Mouse (Mus musculus) embryonic stem cell, embryonic (primary cell): ENCODE measurements at regions not wholly inside any gene's neighbourhood (a gene's known extent, or its start where the extent isn't known, plus 50 kb on each side); places are given as distances from the start of the nearest gene placed in this dataset.

ENCODE experiments used
- CTCF ChIA-PET, 4 experiments: fragments of 300-600 bp in 2 of 4; fragments of 350-600 bp in 2 of 4; sonication (Branson Sonifier 250); formaldehyde crosslinking; loops; one replicate each; lab custom pipeline; 2022; ENCODE audit warnings: inconsistent platforms in 2 of 4; lab: Charles Lee
- POLR2A ChIA-PET, 4 experiments: fragments of 300-600 bp in 2 of 4; fragments of 350-600 bp in 2 of 4; sonication (Branson Sonifier 250); formaldehyde crosslinking; loops; one replicate each; lab custom pipeline; 2022; ENCODE audit warnings: antibody characterized with exemption in 4 of 4, inconsistent platforms in 1 of 4; lab: Charles Lee

DNA sequence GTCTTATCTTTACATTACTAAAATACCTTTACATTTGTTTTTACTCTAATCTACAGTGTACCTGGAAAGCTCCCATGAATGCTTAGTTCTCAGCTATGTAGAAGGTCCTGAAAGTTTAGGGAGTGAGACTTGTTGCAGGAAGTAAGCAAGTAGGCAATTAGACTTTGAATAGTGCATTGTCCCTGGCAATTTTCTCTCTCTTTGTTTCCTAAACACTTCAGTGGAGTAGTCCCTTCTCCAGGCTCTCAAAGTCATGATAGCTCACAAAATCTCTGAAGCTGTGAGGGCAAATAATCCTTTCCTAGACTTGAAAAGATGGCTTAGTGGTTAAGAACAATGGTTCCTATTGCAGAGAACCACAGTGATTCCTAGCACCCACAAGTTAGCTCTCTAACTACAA, 495.2 kb upstream of the 1700015G11Rik start:
- ChIA-PET CTCF (no interaction called here), POLR2A (interaction anchor here in 1 of 4 experiments (0.7 kb wide), 1 partner anchor 80 kb away, joined by 4 read pairs; no protein-coding TSS in a partner anchor)

DNA sequence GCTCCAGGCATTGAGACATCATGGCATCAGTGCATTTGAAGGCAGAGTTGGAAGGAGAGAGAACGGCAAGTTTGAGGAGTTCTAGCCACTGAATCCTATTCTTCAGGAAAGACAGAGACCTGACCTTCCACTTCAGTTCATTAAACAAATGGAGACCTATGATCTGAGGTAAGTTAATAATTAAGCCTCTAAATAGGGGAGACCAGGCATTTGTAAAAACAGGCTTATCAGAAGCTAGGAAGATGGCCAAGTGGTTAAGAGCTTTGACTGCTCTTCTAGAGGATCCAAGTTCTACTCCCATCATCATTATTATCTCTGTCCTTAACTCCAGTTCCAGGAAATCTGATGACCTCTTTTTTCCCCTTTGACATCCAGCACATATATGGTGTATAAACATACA, 492.5 kb upstream of the 1700015G11Rik start:
- ChIA-PET CTCF (no interaction called here), POLR2A (no interaction called here)

DNA sequence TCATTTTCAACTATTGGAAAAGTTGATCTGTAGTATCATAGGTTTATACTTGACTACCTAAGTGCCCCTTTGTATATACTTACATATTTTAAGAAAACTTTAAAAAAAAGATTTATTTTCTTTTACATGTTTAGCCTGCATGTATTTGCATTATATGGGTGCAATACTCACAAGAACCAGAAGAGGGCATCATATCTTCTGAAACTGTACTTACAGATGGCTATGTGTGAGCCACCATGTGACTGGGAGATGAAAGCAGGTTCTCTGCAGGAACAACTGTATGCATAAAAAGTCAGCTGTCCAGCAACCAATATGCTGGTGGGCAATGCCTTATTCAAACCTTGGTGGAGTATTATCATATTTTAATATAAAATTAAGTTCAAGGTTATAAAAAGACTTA, 451.6 kb upstream of the 1700015G11Rik start:
- POLR2A ChIA-PET: no interaction called here
- CTCF ChIA-PET: no interaction called here

DNA sequence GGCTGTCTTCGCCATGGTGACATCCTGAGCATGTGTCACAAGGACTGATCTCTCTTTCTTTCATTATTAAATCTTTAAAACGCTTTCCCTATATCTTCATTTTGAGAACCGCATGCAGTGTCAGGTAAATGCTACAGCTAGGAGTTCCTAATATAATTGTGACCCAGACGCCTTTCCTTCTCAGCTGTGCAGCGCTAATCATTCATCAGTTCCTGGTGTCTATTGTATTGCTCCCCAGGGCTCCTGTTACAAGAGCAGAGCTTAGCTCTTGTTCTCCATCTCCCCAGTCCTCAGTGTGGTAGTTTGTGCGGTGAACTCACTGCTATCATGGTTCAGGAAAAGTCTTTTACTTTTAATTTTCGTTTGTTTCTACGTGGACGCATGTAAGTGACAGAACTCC, 451.1 kb upstream of the 1700015G11Rik start:
- ChIA-PET POLR2A (interaction anchor here in 1 of 4 experiments (0.7 kb wide), 1 partner anchor 20 kb away, joined by 3 read pairs; no protein-coding TSS in a partner anchor), CTCF (no interaction called here)
